In genomic region chr4:14087161-14087560, GRCm38 (mm10) we compare ENCODE assay signal across 24 mouse cellular contexts.
DNase-seq lines count a peak whose midpoint lies in the region; ATAC-seq lines count a peak whose summit lies in the region.
"Had no signal": no experiment of that assay in that cellular context is flagged by ENCODE, and none has a peak within 500 bp of the region (broad histone marks: within the 10 kb centered on the region; RNA-seq: fewer than 3 reads in every experiment).

No protein-coding gene starts in this region.

- no peak overlapping the region for H3K9ac ChIP-seq in forebrain, embryonic 15.5 days (replicated peaks)
- H3K9ac ChIP-seq in forebrain, embryonic 13.5 days = no peak overlapping the region
- no peak overlapping the region for H3K9ac ChIP-seq in kidney, embryonic 14.5 days (ENCODE audit: low read depth, low read length)
- H3K9ac ChIP-seq: embryonic facial prominence, embryonic 15.5 days; heart, embryonic 12.5 days; intestine, embryonic 15.5 days; liver, embryonic 13.5 days; midbrain, embryonic 13.5 days had no signal

- H3K36me3 ChIP-seq in forebrain, embryonic 15.5 days = no peaks in the 10 kb centered on the region
- H3K36me3 ChIP-seq in forebrain, embryonic 13.5 days (ENCODE audit: poor library complexity, severe bottlenecking) = no peaks in the 10 kb centered on the region
- H3K36me3 ChIP-seq in kidney, embryonic 14.5 days (ENCODE audit: control insufficient read depth, insufficient read depth, low read length) = no peaks in the 10 kb centered on the region
- H3K36me3 ChIP-seq in limb, embryonic 10.5 days = no peaks in the 10 kb centered on the region
- H3K36me3 ChIP-seq: embryonic facial prominence, embryonic 15.5 days; heart, embryonic 12.5 days; hindbrain, embryonic 10.5 days; intestine, embryonic 15.5 days; liver, embryonic 13.5 days; midbrain, embryonic 13.5 days had no signal

- no peaks in the 10 kb centered on the region for H3K9me3 ChIP-seq in forebrain, embryonic 15.5 days
- no peaks in the 10 kb centered on the region for H3K9me3 ChIP-seq in forebrain, embryonic 13.5 days (replicated peaks)
- no peaks in the 10 kb centered on the region for H3K9me3 ChIP-seq in kidney, embryonic 14.5 days (ENCODE audit: control insufficient read depth, low read length)
- no peaks in the 10 kb centered on the region for H3K9me3 ChIP-seq in limb, embryonic 10.5 days (replicated peaks)
- H3K9me3 ChIP-seq: embryonic facial prominence, embryonic 15.5 days; heart, embryonic 12.5 days; hindbrain, embryonic 10.5 days; intestine, embryonic 15.5 days; liver, embryonic 13.5 days; megakaryocyte, embryonic 14.5 days; midbrain, embryonic 13.5 days had no signal

- H3K27me3 ChIP-seq in forebrain, embryonic 15.5 days = no peaks in the 10 kb centered on the region
- no peaks in the 10 kb centered on the region for H3K27me3 ChIP-seq in forebrain, embryonic 13.5 days
- no peaks in the 10 kb centered on the region for H3K27me3 ChIP-seq in kidney, embryonic 14.5 days (ENCODE audit: control insufficient read depth, insufficient read depth, low read length)
- H3K27me3 ChIP-seq in limb, embryonic 10.5 days (ENCODE audit: low read depth, poor library complexity, severe bottlenecking) = peaks cover 19% of the 10 kb centered on the region
- H3K27me3 ChIP-seq: CH12.LX; embryonic facial prominence, embryonic 15.5 days; heart, embryonic 12.5 days; intestine, embryonic 15.5 days; liver, embryonic 13.5 days; megakaryocyte, embryonic 14.5 days; midbrain, embryonic 13.5 days had no signal

- H3K4me3 ChIP-seq in forebrain, embryonic 15.5 days = no peak overlapping the region
- no peak overlapping the region for H3K4me3 ChIP-seq in forebrain, embryonic 13.5 days
- no peak overlapping the region for H3K4me3 ChIP-seq in kidney, embryonic 14.5 days (ENCODE audit: low read length)
- H3K4me3 ChIP-seq in limb, embryonic 10.5 days = no peak overlapping the region
- H3K4me3 ChIP-seq: embryonic facial prominence, embryonic 15.5 days; heart, embryonic 12.5 days; hindbrain, embryonic 10.5 days; intestine, embryonic 15.5 days; liver, embryonic 13.5 days; megakaryocyte, embryonic 14.5 days; midbrain, embryonic 13.5 days had no signal

- H3K4me1 ChIP-seq in forebrain, embryonic 15.5 days = peaks cover 9% of the 10 kb centered on the region; the same call in 1 of the 2 replicates
- peaks cover 7% of the 10 kb centered on the region; the same call in 1 of the 2 replicates for H3K4me1 ChIP-seq in forebrain, embryonic 13.5 days
- H3K4me1 ChIP-seq in kidney, embryonic 14.5 days (ENCODE audit: control insufficient read depth, insufficient read depth, low read length) = no peaks in the 10 kb centered on the region
- H3K4me1 ChIP-seq in limb, embryonic 10.5 days = peaks cover 26% of the 10 kb centered on the region
- H3K4me1 ChIP-seq: embryonic facial prominence, embryonic 15.5 days; heart, embryonic 12.5 days; hindbrain, embryonic 10.5 days; intestine, embryonic 15.5 days; liver, embryonic 13.5 days; megakaryocyte, embryonic 14.5 days; midbrain, embryonic 13.5 days had no signal

- H3K4me2 ChIP-seq in forebrain, embryonic 15.5 days (replicated peaks) = no peak overlapping the region
- no peak overlapping the region for H3K4me2 ChIP-seq in forebrain, embryonic 13.5 days
- no peak overlapping the region for H3K4me2 ChIP-seq in kidney, embryonic 14.5 days (replicated peaks; ENCODE audit: low read depth, low read length)
- H3K4me2 ChIP-seq: embryonic facial prominence, embryonic 15.5 days; heart, embryonic 12.5 days; intestine, embryonic 15.5 days; liver, embryonic 13.5 days; midbrain, embryonic 13.5 days had no signal

- ATAC-seq in forebrain, embryonic 15.5 days (replicated peaks) = 0 out of 2 replicates have a peak, but pooled peaks have one; percentile 29
- ATAC-seq in forebrain, embryonic 13.5 days = no peak
- ATAC-seq in kidney, embryonic 14.5 days (ENCODE audit: low FRiP score, low TSS enrichment) = no peak
- ATAC-seq: hindbrain, embryonic 16.5 days; intestine, embryonic 15.5 days; midbrain, embryonic 13.5 days had no signal

- peak; percentile 20 to 22 for DNase-seq in kidney, postnatal 4 days
- peak; percentile 57 for DNase-seq in ZHBTc4 (ENCODE audit: low read depth, low spot score)
- peak; percentile 32 for DNase-seq in limb, embryonic 10.5 days (ENCODE audit: low spot score)
- DNase-seq in thymus, postnatal 25 days = no peak
- DNase-seq: adrenal gland, postnatal 25 days; B cell, adult 2 months; cerebellum, adult 9-10 months; gastrocnemius, postnatal 10 days; heart, postnatal 10 days; liver, embryonic 13.5 days; lung, adult 2 months; lung, postnatal 36 days; spleen, adult 18-20 months had no signal

- no peak overlapping the region for H3K27ac ChIP-seq in forebrain, embryonic 15.5 days (replicated peaks)
- no peak overlapping the region for H3K27ac ChIP-seq in forebrain, embryonic 13.5 days
- H3K27ac ChIP-seq in kidney, embryonic 14.5 days (ENCODE audit: low read depth, low read length) = no peak overlapping the region
- 0 out of 2 replicates have a peak overlapping the region, but pooled peaks have one; percentile 44 for H3K27ac ChIP-seq in limb, embryonic 10.5 days
- H3K27ac ChIP-seq: embryonic facial prominence, embryonic 15.5 days; hindbrain, embryonic 10.5 days; intestine, embryonic 15.5 days; liver, embryonic 13.5 days; midbrain, embryonic 13.5 days had no signal

- 71% methylated on average over 5 of the region's 5 CpGs for WGBS in forebrain, embryonic 15.5 days
- 67% methylated on average over 5 of the region's 5 CpGs for whole genome bisulfite sequencing in forebrain, embryonic 13.5 days
- WGBS in kidney, embryonic 14.5 days = 79% methylated on average over 5 of the region's 5 CpGs
- WGBS in limb, embryonic 10.5 days = 82% methylated on average over 5 of the region's 5 CpGs
